Mouse (Mus musculus) adrenal gland, adult (tissue): ENCODE data around the gene Naa10.

Experiments used
- DNase-seq, 2 experiments: peaks; one replicate each; pipeline ENCODE4 v3.0.0; 2022 to 2023; ENCODE audit warnings: low spot score in 1 of 2; ENCODE audit not compliant: inconsistent age in 2 of 2

The Naa10 gene

GRCm38 (mm10) chrX:73916945-73917344, 4.8 kb downstream of the Naa10 start:
- peak; percentile 27 to 50 for DNase-seq

- DNase-seq = peak; percentile 92 to 93
Observed at GRCm38 (mm10) chrX:73914827-73915703, 6.7 kb downstream of the Naa10 start.

- no peak for DNase-seq
Observed at GRCm38 (mm10) chrX:73911588-73911987, 10.2 kb downstream of the Naa10 start.

GRCm38 (mm10) chrX:73911156-73911555, 10.6 kb downstream of the Naa10 start:
- peak; percentile 28 to 45 for DNase-seq

- DNase-seq = no peak
Observed at GRCm38 (mm10) chrX:73910451-73910850, 11.3 kb downstream of the Naa10 start.

- no peak for DNase-seq
Observed at GRCm38 (mm10) chrX:73910049-73910448, 11.7 kb downstream of the Naa10 start.

- peak in 1 of 2 experiments; percentile 14 for DNase-seq
Observed at GRCm38 (mm10) chrX:73897959-73898358, 23.8 kb downstream of the Naa10 start.

- DNase-seq = peak in 1 of 2 experiments; percentile 75
Observed at GRCm38 (mm10) chrX:73895719-73896118, 26.0 kb downstream of the Naa10 start, which contains the start of gene L1cam. TSS of gene L1cam (minus strand) at chrX:73896105.

- no peak for DNase-seq
Observed at GRCm38 (mm10) chrX:73892833-73893232, 28.9 kb downstream of the Naa10 start.

GRCm38 (mm10) chrX:73891551-73892152, 30.1 kb downstream of the Naa10 start, which contains the start of gene Avpr2:
TSS of gene Avpr2 (plus strand) at chrX:73892102.
- DNase-seq = no peak

GRCm38 (mm10) chrX:73881463-73881862, 40.3 kb downstream of the Naa10 start:
- DNase-seq = no peak

GRCm38 (mm10) chrX:73881036-73881427, 40.7 kb downstream of the Naa10 start:
- no peak for DNase-seq

- DNase-seq = peak; percentile 21 to 42
Observed at GRCm38 (mm10) chrX:73880194-73881035, 41.3 kb downstream of the Naa10 start.

GRCm38 (mm10) chrX:73877014-73877413, 44.7 kb downstream of the Naa10 start:
- no peak for DNase-seq

- no peak for DNase-seq
Observed at GRCm38 (mm10) chrX:73875881-73876280, 45.9 kb downstream of the Naa10 start.

- DNase-seq = no peak
Observed at GRCm38 (mm10) chrX:73871956-73872355, 49.8 kb downstream of the Naa10 start.

GRCm38 (mm10) chrX:73871474-73871873, 50.3 kb downstream of the Naa10 start:
- no peak for DNase-seq

GRCm38 (mm10) chrX:73869334-73869733, 52.4 kb downstream of the Naa10 start:
- peak in 1 of 2 experiments; percentile 36 for DNase-seq

GRCm38 (mm10) chrX:73867852-73868251, 53.9 kb downstream of the Naa10 start:
- no peak for DNase-seq

GRCm38 (mm10) chrX:73867256-73867655, 54.5 kb downstream of the Naa10 start:
- DNase-seq = no peak
